20 mouse cellular contexts compared by ENCODE assay signal in the genomic region with DNA sequence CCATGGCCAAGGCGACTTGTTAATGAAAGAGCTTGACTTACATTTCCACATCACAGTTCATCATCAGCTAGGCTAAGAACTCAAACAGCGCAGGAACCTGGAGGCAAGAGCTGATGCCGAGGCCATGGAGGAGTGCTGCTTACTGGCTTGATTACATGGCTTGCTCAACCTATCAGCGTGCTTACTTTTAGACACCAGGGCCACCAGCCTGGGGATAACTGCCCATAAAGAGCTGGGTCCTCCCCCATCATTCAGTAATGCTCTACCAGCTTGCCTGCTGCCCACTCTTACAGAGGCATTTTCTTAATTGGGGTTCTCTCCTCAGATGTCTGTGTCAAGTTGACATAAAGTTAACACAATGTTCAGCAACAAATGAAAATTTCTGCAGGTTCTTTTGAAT.
"Had no signal": no experiment of that assay in that cellular context is flagged by ENCODE, and none has a peak within 500 bp of the region (broad histone marks: within the 10 kb centered on the region; RNA-seq: fewer than 3 reads in every experiment).

No protein-coding gene starts in this region.

- H3K4me3 ChIP-seq: limb, embryonic 12.5 days; limb, embryonic 15.5 days; liver, embryonic 13.5 days; megakaryocyte, embryonic 14.5 days; midbrain, embryonic 10.5 days; midbrain, embryonic 13.5 days; myocyte; neural tube, embryonic 13.5 days had no signal

- H3K9me3 ChIP-seq: limb, embryonic 12.5 days; limb, embryonic 15.5 days; liver, embryonic 13.5 days; megakaryocyte, embryonic 14.5 days; midbrain, embryonic 10.5 days; midbrain, embryonic 13.5 days; neural tube, embryonic 13.5 days had no signal

- DNase-seq: kidney, adult 2 months; kidney, postnatal 10 days; kidney, postnatal 4 days; left cerebral cortex, postnatal 4 days; liver, embryonic 13.5 days; lung, adult 2 months; lung, postnatal 14 days; lung, postnatal 4 days; retina, postnatal 1 day; right cerebral cortex, postnatal 25 days; thymus, adult 18-20 months; thymus, postnatal 36 days had no signal

- H3K4me1 ChIP-seq: limb, embryonic 15.5 days; liver, embryonic 13.5 days; midbrain, embryonic 10.5 days; midbrain, embryonic 13.5 days; neural tube, embryonic 13.5 days had no signal

- H3K4me2 ChIP-seq: limb, embryonic 12.5 days; limb, embryonic 15.5 days; liver, embryonic 13.5 days; midbrain, embryonic 13.5 days; neural tube, embryonic 13.5 days had no signal

- H3K36me3 ChIP-seq: limb, embryonic 12.5 days; limb, embryonic 15.5 days; liver, embryonic 13.5 days; midbrain, embryonic 10.5 days had no signal

- H3K27ac ChIP-seq: limb, embryonic 12.5 days; limb, embryonic 15.5 days; liver, embryonic 13.5 days; midbrain, embryonic 10.5 days; midbrain, embryonic 13.5 days; neural tube, embryonic 13.5 days had no signal

- ATAC-seq: midbrain, embryonic 13.5 days; midbrain, embryonic 16.5 days had no signal

- H3K27me3 ChIP-seq: limb, embryonic 12.5 days; limb, embryonic 15.5 days; liver, embryonic 13.5 days; megakaryocyte, embryonic 14.5 days; midbrain, embryonic 13.5 days; neural tube, embryonic 13.5 days had no signal

- H3K9ac ChIP-seq: limb, embryonic 12.5 days; limb, embryonic 15.5 days; liver, embryonic 13.5 days; midbrain, embryonic 13.5 days; neural tube, embryonic 13.5 days had no signal
